Mouse (Mus musculus) MN1 (cell line): ENCODE measurements at regions not wholly inside any gene's neighbourhood (a gene's known extent, or its start where the extent isn't known, plus 50 kb on each side); places are given as distances from the start of the nearest gene placed in this dataset.

Experiments used
- DNase-seq: peaks from one replicate; pipeline ENCODE4 v3.0.0-alpha.2; 2016; ENCODE audit warnings: low spot score

DNA sequence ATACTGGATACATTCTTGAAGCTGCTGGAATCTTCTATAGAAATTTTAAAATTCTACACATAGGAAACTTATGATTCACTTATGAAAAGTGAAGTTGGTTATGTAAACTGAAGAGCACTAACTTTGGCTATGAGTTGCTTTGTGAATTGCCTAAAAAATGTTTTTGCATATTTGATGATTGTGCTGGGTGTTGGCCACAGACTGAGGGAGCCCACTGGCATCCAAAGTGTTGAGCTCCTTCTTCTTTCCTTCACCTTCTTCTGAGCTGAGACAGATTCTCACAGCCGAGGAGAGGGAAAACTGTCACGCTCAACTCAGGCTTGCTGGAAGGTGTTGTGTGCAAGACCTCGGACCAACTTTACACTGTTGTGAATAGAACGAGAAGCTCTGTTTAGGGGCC, 243.7 kb downstream of the Gm10260 start:
- DNase-seq = no peak

DNA sequence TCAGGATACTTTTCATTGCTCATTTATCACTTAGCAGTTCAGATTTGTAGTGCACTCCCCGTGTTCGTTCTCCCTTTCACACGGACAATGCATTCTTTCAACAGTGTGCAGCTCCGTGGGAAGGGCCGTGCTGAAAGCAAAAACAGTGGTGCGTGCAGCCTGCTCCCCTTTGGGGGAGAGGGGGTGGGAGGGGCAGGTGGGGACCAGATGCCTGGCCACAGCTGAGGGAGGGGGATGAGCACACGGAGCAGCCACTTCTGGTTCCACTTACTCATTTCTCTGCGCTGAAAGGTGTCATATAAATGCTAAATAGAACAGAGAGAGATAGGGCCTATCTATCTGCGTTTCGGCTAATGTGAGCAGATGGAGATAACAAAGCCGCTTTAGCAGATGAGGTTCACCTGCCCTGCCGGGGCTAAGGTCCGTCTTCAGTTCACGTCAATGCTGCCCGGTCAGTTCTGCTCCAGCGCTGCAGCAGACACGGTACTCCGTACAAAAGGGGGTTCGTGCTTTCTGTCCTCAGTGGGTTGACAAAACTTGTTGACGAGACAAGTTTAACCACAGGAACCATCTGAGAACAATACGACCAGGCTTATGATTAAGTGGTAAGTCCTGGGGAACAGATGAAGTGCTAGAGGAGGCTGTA, 245.9 kb downstream of the Gm10260 start:
- no peak for DNase-seq

DNA sequence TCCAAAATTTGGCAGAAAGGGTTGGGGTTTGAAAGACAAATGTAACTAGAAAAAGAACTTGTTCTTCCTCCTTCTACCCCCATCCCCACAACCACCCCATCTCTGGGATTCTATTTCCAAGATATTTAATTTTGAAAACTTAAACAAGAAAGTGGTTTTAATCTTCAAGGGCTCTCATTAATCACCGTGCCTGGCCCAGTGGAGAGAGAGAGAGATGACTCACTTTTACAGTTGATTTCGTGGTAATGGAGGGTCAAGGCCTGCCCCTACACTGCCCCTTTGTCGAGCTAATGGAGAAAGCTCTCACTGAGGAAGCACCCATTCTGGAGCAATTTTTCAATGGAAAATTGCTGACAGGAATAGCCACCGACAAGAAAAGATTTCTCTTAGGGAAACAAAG, 247.9 kb downstream of the Gm10260 start:
- no peak for DNase-seq

DNA sequence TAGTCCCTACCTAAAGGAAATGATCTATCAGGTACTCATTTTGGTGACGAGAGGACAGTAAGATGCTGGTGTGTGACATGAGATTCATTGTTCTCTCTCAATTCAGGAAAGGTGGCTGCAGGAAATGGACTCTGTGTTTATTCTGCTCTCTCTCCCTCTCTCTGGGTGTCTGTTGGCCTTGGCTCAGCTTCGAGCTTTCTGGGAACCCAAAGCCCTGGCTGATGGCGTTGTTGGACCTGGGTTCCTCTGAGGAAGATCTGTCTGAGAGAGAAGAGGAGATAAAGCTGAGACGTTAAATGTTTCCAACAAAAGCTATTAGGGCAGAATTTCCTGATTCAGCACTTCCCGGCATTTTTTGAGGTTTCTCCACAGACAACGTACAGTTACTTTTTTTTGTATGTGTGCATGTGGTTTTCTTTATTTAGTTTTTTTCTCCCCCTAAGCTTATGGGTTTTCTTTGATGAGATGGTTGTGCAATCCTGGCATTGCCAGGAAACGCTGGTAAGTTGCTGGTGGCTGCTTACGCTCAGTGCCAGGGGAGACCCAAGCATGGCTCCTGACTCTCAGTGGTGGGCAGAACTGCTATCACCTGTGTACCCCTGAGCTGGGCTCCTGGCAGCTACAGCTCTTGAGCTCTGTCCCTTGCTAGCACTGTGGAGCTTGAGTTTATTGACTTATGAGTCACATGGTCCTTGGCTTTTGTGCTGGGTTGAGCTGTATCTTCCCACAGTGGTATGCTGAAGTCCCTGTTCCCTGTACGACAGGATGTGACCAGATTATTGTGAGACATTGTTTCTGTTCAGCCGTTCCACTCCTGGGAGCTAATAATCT, 249.8 kb downstream of the Gm10260 start:
- DNase-seq = no peak

DNA sequence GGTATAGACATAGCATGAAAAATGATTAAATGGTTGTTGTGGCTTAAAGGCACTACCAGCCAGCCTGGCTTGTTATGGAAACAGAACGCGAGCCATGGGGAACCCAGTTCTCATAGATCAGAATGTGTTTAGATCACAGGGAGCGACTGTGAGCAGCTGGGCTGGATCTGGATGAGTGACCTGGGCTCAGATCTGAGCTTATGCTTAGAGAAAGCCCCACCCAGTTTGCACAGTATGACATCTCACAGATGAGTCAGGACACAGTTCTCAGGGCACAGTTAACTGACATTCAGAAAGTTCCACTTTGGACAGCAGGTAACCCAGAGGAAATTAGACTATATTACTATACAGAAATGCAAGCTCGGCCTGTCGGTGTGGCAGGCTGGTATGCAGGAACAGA, 255.5 kb downstream of the Gm10260 start:
- no peak for DNase-seq

DNA sequence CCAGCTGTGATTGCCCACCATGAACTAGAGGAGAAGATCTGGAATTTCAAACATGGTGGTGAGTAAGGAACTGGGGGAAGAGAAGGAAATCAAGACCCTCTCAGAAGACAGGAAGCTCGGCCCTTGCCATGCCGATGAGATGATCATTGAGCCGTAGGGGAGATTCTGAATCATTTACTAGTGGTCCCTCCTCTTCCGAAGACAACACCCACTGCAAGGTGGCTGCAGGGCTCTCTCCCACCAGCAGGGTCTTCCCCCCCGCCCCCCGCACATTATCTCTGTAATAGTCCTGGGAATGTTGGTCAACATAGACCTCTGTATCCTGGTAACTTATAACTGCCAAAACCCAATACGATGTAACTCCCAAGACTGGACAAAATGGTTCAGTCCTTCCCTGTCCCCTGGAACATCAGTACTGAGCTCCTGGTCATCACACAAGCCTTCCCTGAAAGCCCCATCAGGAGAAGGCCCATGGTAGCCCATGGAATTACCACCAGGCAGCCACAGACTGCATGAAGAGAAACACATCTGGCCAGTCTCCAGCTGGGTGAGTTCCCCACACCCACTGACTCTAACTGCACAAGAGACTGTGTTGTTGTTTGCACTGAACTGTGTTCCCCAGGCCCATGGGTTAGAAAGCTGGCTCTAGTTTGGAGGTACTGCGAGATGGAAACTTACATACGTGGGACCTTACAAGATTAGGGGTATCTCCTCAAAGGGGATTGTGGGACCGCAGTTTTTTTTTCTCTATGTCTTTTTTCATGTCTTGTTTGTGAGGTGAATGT, 256.3 kb downstream of the Gm10260 start:
- no peak for DNase-seq

DNA sequence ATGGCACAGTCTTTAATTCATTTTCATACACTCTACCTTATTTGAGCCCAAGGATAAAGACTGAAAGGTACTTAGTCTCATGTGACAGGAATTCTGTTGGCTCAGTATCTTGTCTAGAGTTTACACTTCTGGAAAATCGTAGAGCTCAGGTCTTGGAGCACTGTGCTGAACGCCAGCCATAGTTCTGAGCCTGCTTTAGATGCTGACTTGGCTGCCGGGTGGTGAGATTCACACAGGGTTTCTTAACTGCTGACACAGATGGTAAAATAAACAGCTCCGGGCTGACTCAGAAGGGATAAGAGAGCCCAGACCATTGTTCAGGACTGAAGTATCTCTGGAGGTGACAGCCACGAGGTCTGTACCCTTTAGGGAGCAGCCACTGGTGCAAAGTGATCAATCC, 257.0 kb downstream of the Gm10260 start:
- no peak for DNase-seq

DNA sequence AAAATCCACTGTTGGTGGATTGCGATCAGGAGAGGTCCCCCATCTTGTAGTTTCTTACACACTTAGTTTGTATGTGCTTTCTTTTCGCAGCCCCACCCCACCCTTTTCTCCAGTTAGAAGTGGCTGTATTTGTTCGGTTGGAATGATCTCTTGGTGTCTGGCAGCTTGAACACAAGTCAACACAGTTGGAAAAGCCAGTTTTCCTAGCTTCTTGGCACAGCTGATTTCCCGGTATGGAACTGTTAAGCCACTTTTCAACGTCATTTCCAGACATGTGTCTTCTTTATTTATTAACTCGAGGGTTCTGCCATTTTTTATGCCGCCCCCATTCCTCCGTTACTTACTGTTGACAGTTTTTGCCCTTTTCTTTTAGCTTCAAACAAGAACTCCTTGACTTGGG, 259.2 kb downstream of the Enc1 start:
- DNase-seq = no peak

DNA sequence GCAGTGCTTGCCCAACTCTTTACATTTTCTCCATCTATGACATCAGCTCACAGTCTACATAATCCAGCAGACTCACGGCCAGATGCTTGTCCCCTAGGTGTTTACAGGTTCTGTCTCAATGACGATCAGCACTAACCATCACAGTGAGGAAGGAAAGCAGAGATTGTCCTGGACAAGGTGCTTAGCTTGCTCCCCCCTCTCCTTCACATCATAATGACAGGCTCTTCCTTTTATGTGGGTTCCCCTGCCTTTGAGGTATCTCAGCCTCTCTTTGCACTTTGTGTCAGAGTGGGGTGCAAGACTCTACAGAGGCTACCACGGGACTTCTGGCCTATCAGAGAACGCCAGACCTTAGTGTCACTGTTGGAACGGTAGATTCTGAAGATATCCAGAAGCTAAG, 258.1 kb downstream of the Enc1 start:
- DNase-seq = no peak

DNA sequence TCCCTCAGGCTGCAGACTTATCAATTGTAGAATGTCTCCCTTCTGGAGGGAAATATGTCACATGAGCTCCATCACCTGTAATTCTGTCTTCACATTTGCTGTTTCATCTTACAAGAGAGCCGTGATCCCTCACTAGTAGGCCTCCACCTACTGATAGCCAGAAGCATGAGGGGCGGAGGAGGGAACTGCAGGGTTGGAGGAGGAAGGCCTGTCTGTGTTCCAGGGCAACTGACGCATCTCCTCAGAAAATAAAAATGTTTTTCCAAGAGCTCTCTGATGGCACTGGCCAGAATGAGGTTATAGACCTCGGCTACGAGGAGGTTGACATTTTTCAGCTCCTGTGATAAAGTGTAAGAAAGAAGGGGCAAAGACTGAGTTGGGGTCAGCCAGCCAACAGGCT, 257.0 kb downstream of the Enc1 start:
- no peak for DNase-seq

DNA sequence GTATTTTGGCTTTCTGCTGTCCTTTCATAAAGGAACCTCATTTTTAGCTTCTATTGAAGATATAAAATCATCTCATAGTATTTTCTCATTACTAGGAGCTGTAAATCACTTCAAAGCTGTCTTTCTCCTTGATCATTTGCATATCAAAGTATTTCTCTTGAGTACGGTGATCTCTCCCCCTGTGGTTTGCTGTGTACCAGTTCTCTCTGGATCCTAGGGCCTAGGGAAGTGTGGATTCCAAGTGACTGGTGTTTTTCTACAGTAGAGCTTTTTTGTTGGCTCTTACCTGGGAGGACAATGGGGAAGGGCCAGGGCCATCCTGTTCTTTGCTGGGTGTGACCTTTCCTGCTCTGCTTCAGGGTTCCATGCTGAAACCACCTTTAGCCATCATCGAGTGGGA, 253.9 kb downstream of the Enc1 start:
- no peak for DNase-seq

DNA sequence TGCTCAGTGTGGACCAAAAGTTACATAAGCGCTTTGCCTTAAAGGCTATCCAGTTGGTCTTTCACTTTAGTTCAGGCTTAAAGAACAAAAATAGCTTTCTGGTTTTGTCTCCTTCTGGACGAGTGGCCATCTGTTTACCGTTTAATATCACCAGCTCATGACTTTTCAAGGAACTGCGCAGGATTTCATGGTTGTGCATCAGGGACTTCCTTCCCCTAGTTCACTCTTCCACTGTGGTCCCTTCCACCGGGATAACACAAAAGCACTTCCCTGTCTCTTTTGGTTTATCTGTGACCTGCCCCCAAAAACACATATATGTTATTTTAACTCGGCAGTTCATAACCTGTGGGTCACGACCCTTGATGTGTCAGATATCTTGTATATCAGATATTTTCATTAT, 252.9 kb downstream of the Enc1 start:
- DNase-seq = no peak

DNA sequence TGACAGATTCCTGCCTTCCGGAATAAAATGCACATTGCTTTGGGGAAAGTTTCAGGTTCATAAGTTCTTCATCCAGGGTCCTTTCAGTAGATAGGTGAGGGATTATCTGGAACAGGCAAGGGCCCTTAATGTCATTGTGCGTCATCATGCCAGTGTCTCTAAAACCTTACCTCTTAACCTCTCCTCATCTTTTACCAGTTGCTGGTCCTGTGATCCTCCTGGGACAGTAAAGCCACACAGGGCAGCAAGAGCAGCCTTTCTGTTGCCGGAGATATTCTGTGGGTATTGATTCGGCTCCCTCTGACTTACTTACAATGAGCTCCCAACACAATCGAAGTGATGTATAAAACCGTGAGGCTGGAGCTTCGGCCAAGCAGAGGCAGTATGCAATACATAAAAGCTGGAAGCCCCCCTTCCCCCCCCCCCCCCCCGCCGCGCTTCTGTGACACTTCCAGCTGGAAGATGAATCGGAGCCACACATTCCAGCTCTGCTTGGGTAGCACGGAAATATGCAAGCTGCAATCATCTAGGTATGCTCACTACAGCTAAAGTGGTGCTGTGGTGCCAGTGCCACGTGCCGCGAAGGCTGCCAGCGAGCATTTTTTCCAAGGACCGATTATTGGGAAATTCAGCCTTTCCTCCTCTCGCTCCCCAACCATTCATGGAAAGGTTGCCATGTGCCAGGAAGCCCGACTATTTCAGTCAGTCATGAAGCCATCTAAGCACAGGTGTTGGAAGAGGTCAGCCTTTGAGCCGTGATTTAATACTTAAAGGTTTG, 252.2 kb downstream of the Enc1 start:
- DNase-seq = no peak

DNA sequence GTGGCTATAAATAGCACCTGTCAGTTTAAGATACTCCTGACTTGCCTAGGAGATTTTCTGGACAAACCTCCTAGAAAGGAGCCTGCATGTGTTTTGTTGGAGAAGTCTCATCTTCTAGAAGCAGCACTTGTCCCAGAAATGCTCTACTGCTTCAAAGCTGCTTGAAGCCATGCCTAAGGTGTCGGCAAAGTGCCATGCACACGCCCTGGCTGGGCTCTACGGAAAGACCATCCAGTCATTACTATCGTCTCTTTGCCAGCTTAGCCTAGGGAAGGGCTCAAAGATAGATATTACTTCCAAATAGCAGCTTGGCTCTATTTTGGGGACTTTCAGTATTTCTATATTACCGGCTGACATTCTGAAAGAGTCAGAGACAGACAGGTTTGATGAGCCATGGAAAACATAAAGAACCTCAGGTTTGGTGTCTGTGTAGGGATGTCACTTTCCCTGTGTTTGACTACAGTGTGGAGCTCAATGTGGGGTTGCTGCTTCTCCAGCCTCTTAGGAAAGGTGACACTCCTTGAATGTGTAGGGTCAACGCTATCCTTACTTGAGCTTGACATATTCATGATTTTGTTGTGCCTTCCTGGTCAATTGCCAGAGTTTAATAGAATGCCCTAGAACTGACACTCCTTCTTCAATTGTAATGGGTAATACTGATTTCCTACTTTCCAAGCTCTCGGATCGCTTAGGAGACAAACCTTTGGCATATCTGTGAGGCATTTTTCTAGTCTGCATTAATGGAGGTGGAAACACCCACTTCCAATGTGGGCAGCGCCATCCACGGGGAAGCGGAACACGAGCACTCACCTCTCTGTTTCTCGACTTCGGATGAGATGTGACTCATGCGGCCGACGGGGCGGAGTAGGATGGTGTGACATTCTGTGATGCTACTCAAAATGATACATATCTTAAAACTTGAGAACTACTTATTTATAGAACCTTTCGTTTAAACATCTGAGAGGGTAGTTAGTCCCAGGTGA, 251.3 kb downstream of the Enc1 start:
- DNase-seq = no peak

DNA sequence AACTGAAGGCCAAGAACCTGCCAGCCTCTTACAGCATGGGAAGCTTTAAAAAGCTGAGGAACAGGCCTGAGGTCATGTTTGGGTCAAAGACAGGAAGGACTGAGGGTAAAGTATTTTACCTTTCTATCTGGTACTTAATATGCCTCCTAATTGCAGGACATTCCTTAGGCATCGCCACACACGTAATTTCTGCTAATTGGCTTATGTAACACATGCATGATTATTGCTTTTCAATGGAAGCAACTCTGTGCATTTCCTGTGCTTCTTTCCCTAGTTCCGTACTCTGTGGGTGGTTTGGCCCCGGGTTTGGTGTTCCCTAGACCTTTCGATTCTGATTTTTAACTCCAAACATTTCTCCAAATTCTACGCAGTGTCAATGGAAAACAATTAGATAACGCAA, 249.2 kb downstream of the Enc1 start:
- DNase-seq = no peak

DNA sequence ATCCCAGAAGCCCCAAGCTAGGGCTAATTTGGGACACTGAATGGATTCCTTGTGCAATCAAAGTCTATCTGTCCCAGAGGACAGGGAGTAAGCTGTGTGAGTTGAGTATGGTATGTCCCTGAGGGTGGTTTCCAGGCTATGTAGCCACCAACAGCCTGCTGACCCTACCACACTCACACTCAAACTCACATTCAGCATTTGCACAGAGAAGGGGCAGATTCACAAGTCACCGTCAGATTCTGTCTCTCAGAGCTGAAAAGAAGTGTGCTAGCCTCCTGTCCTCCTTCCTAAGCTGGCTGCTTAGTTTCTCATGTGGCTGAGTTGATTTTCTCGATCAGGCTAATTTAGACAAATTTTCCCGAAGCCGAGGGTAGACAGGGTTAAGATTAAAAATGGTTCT, 248.8 kb downstream of the Enc1 start:
- DNase-seq = no peak

DNA sequence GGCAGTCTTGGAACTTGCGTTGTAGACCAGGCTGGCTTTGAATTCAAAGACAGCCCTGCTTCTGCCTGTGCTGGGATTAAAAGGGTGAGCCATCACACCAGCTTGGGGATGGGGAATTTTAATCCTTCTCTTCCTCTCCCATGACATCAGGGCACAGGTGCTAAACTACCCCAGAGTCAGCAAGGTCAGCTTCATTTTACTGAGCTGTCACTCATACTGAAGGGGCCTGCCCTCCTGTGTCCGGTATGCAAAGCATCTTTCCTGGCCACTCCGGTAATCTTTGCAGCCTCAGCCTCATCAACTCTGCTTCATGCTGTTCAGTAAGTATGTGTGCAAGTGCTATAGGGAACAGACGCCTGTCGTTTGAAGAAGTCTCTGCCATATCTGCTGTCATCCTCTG, 248.1 kb downstream of the Enc1 start:
- DNase-seq = no peak

DNA sequence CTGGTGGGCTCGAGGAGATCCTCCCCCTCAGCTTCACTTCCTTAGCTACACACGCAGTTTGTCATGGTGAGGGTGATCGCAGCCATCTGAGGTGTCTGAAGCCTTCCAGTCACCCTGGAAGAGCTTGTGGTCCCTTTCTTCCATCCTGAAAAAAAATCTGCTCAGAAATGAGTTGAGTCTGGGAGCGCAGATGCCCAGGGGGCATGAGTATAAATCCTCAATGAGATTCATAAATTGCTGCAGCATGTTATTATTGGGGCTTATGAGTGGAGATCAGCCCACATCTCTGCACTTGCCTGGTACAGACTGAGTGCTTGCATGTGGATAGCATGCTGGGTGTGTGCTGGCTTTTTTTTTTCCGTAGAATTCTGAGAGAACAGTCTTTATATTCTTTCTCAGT, 247.6 kb downstream of the Enc1 start:
- no peak for DNase-seq

DNA sequence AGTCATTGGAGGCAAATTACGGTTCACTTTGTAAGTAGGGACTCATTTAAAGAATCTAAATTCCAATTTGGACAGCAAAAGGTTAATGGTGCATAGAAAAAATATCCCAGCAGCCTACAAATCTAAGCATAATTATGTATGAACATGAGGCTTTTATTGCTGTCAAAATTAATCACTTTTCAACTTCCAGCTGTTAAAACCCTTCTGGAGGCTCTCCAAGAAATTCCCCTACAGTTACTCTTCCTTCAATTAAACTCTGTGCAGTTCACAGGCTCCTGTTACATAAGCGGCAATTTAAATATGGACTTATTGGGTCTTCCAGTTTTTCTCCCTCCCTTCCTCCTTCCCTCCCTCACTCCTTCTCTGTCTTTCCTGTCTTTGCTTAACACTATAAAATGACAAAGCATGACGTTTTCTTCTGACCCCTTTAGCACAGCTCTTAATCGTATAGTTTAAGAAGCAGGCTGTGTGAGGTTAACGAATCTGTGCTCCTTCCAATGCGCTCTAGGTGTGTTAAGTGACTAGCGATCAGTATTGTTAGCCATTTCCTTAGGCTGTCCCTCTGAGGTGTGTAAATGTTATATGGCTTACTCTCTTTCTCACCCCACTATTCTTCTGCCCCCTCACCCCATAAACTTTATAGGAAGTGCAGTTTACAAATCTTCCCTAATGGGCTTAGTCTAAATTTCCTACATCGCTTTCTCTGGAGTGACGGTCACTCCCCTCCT, 247.0 kb downstream of the Enc1 start:
- DNase-seq = no peak

DNA sequence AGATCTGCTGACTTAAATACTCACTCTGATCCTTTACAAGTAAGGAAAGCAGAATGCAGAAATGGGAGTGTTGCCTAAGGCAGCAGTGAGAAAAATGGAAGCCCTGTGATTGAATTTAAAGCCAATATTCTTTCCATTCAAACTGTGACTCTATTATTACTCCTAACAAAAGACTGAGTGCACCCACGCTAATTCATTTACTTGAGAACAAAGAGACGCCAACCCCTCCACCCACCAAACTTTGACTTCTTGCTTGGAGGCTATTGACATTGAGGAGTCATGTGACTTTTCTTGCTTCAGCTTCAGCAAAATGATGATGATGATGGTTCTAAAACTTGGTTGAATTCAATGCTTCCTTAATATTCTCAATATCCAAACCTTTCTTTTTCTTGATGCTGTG, 245.6 kb downstream of the Enc1 start:
- no peak for DNase-seq
